Mouse (Mus musculus) stomach, embryonic 16.5 days (tissue): ENCODE data around the gene Txnrd2. TPM values are rescaled to one million over a fixed set of nuclear protein-coding genes. Genes with fewer than 3 reads are reported as not detected.

ENCODE experiments used
- ATAC-seq: fragments of 200-750 bp; cut with Nextera tagmentation; 2 replicates; pipeline ENCODE4 v1.8.0; 2017; ENCODE audit warnings: moderate number of reproducible peaks, moderate TSS enrichment; ENCODE audit not compliant: insufficient read depth, low FRiP score
- H3K27ac ChIP-seq: fragments of 300-500 bp; sonication (generic); 2 replicates; pipeline ENCODE4 v1.5.1; 2014; ENCODE audit warnings: low read length
- H3K27me3 ChIP-seq: fragments of 300-500 bp; sonication (generic); 2 replicates; pipeline ENCODE4 v1.6.1; 2014; ENCODE audit warnings: low read length, control low read depth, mixed read lengths; ENCODE audit not compliant: control insufficient read depth, insufficient read depth
- H3K36me3 ChIP-seq: fragments of 300-500 bp; sonication (generic); 2 replicates; pipeline ENCODE4 v1.6.1; 2014; ENCODE audit warnings: low read length; ENCODE audit not compliant: control insufficient read depth, insufficient read depth
- H3K4me1 ChIP-seq: fragments of 300-500 bp; sonication (generic); 2 replicates; pipeline ENCODE4 v1.6.1; 2014; ENCODE audit warnings: low read length, control low read depth, mixed read lengths; ENCODE audit not compliant: control insufficient read depth, insufficient read depth
- H3K4me2 ChIP-seq: fragments of 300-500 bp; sonication (generic); 2 replicates; pipeline ENCODE4 v1.6.1; 2014; ENCODE audit warnings: low read depth, low read length, mixed read lengths
- H3K4me3 ChIP-seq: fragments of 300-500 bp; sonication (generic); replicated peaks from 2 replicates; pipeline ENCODE4 v1.5.1; 2014; ENCODE audit warnings: mild to moderate bottlenecking, low read length
- H3K9ac ChIP-seq: fragments of 300-500 bp; sonication (generic); 2 replicates; pipeline ENCODE4 v1.6.1; 2014; ENCODE audit warnings: low read length
- H3K9me3 ChIP-seq: fragments of 300-500 bp; sonication (generic); replicated peaks from 2 replicates; pipeline ENCODE4 v1.6.1; 2016; ENCODE audit warnings: low read length, control low read depth; ENCODE audit not compliant: control insufficient read depth
- WGBS: fragments of 180-500 bp; shearing (Covaris S2); extraction: QIAGEN DNeasy Blood & Tissue Kit; methylation state at CpG from one replicate; pipeline ENCODE4 v1.1.7; 2014; 5-methylcytosine and 5-hydroxymethylcytosine counted together
- polyA plus RNA-seq: library from polyadenylated mRNA; unstranded; fragments of >200 nt; fragmentation: Nextera tagmentation; extraction: Ambion mirVana; gene quantifications from 2 replicates; pipeline ENCODE4 v1.2.1, GENCODE M21; 2015

The Txnrd2 gene
- polyA plus RNA-seq, 1 experiment from 2014 or later: 23.7 TPM

DNA sequence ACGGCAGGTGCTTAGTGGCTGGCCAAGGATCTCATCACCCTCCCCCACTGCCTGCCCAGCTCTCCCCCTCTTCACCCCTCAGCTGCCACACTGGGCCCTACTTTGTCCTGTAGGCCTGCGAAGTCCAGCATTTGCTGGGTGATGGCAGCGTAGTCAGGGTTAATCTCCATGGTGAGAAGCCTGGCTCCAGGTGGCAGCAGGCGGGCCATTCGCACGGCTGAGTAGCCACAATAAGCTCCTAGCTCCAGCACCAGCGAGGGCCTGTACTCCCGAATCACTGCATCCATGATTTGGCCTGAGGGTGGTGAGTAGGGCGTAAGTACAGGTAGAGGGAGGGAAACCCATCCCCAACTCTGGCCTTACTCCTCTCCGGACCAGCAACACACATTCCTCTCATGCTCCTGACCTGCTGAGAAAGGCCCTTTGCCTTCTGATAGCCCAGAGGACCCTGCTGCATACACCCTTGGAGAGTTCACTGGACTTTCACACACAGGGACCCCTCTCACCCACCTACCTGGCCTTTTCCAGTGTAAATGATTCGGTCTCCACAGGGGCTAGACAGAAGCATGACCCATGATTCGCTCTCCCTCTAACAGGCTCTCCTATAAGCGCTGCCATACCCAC, 15.0 kb upstream of the Txnrd2 start:
- H3K27me3 ChIP-seq: no peaks in the 10 kb centered on the region
- H3K27ac ChIP-seq: no peak overlapping the region
- H3K4me1 ChIP-seq: peaks cover 4% of the 10 kb centered on the region
- no peak overlapping the region for H3K4me3 ChIP-seq
- no peaks in the 10 kb centered on the region for H3K9me3 ChIP-seq
- 0 out of 2 replicates have a peak, but pooled peaks cover 11% of the 10 kb centered on the region for H3K36me3 ChIP-seq
- no peak overlapping the region for H3K9ac ChIP-seq
- no peak overlapping the region for H3K4me2 ChIP-seq
- 82% methylated on average over 13 of the region's 13 CpGs for WGBS
- no peak for ATAC-seq

DNA sequence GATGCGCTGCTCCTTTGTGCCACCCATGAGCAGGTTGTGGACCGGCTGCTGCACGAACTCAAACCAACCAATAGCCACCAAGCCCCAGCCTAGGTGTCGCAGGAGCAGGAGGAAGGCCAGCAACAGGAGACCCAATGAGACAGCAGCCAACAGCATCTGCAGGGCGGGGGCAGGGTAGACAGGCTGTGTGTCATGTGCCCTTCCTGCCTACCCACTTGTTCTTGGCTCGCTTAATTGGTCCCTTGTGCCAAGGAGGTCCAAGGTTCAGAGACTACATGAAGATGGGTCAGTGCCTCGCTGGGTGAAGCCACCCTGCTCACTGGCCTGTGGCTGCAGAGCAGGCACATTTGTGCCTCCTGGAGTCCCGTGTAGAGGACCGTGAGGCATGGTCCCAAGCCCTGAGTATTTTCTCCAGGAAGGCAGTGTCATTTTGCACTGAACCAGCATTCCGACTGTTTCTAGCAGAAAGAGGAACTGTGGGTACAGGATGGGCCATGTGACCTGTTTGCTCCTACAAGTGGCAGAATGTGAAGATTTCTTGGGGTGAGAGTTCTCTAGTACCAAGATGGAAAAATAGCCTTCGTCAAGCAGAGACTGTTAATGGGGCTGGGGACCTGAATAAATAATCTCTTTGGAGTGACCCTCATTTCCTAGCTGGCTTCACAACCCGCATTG, 14.2 kb upstream of the Txnrd2 start:
- Histone ChIP-seq H3K4me2 (no peak overlapping the region), H3K27me3 (no peaks in the 10 kb centered on the region), H3K9me3 (no peaks in the 10 kb centered on the region), H3K36me3 (0 out of 2 replicates have a peak, but pooled peaks cover 11% of the 10 kb centered on the region), H3K4me3 (no peak overlapping the region), H3K4me1 (peaks cover 12% of the 10 kb centered on the region), H3K27ac (no peak overlapping the region), H3K9ac (no peak overlapping the region)
- WGBS: 82% methylated on average over 12 of the region's 12 CpGs
- no peak for ATAC-seq

DNA sequence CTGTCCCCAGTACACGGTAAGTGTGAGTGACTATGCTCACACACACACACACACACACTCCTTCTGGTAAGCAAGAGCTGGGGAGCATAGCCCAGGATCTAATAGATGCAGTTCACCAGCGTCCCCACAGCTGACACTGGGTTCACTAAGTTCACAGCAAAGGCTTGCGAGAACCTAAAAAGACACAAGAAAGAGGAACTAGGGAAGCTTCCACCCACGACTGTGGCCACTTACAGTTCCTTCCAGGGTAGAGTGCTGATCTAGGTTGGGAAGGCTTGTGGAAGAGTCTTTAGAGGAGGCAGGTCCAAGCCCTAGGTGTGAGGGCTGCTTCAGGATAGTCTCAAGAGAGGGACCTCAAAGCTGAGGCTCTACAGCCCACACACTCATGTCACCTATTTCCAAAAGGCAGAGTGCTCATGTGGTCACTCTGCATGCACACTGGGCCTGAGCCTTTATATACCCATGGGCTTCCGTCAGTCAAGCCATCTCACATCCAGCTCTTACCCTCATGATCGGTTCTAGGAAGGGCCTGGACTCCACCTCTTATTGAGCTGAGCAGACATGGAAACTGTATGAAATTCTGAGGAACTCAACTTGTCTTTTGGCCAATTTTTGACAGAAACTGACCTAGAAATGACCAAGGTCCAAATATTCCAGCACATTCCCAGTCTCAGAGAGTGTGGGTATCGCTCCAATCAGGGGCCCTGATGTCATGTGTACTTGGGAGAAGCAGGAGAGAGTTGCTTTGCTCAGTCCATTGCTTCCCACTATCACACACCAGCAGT, 13.0 kb upstream of the Txnrd2 start:
- H3K9me3 ChIP-seq: no peaks in the 10 kb centered on the region
- 83% methylated on average over 7 of the region's 7 CpGs for WGBS
- H3K36me3 ChIP-seq: 0 out of 2 replicates have a peak, but pooled peaks cover 11% of the 10 kb centered on the region
- no peak overlapping the region for H3K4me2 ChIP-seq
- H3K4me1 ChIP-seq: peaks cover 13% of the 10 kb centered on the region
- H3K27me3 ChIP-seq: no peaks in the 10 kb centered on the region
- no peak for ATAC-seq
- H3K4me3 ChIP-seq: no peak overlapping the region
- no peak overlapping the region for H3K27ac ChIP-seq
- H3K9ac ChIP-seq: no peak overlapping the region

DNA sequence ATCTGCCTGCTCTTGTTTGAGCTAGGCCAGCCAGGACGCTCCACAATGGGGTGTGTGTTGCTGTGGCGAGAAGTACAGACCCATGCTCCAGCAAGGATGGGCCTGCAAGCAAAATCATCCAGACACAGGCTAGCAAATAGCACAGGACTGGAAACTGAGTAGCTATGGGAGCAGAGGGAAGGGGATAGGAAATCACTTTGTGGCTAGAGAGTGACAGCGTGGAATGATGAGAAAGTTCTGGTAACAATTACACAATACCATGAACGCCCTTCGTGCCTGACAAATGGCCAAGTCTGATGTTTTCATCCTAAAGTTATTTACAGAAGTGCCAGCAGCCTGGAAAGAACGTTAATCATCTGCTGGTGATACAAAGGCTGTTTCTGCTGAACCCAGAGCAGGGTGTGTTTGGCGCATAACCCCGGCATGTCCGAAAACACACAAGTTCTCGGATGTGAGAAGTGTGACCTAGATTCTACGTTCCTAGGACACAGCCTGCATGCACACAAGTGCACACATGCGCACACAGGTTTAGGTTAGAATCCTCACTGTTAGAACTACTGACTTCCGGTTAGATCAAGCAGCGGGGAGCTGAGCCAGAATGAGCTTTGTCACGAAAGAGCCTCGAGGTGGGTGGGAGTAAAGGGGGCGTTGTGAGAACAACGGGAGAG, 10.0 kb upstream of the Txnrd2 start:
- Histone ChIP-seq H3K4me2 (peak overlapping the region; percentile 27; the same call in 1 of the 2 replicates), H3K27ac (peak overlapping the region; percentile 86), H3K9ac (peak overlapping the region; percentile 54; the same call in 1 of the 2 replicates), H3K36me3 (0 out of 2 replicates have a peak, but pooled peaks cover 11% of the 10 kb centered on the region), H3K9me3 (no peaks in the 10 kb centered on the region), H3K27me3 (no peaks in the 10 kb centered on the region), H3K4me3 (no peak overlapping the region), H3K4me1 (peaks cover 15% of the 10 kb centered on the region)
- 29% methylated on average over 18 of the region's 18 CpGs for WGBS
- ATAC-seq: peak; percentile 67

DNA sequence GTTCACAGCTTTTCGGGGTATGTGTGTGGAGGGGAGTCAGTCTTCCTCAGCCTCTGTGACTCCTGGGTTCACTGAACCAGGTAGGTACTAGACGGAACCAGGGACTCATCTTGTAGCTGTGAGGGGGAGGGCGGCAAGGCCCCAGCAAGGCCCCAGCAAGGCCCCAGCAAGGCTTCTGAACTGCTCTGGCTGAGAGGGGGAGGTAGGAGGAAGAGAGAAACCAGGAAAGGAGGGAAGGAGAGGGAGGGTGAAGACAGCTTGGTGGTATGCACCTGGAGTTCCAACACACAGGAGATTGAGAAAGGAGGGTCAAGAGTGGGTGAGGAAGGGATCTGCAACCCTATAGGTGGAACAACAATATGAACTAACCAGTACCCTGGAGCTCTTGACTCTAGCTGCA, 9.3 kb upstream of the Txnrd2 start:
- Histone ChIP-seq H3K9me3 (no peaks in the 10 kb centered on the region), H3K27me3 (no peaks in the 10 kb centered on the region), H3K9ac (peak overlapping the region; percentile 54; the same call in 1 of the 2 replicates), H3K27ac (peak overlapping the region; percentile 86), H3K4me3 (no peak overlapping the region), H3K4me2 (peak overlapping the region; percentile 27; the same call in 1 of the 2 replicates), H3K36me3 (0 out of 2 replicates have a peak, but pooled peaks cover 11% of the 10 kb centered on the region), H3K4me1 (peaks cover 15% of the 10 kb centered on the region)
- 57% methylated on average over 3 of the region's 3 CpGs for WGBS
- no peak for ATAC-seq

DNA sequence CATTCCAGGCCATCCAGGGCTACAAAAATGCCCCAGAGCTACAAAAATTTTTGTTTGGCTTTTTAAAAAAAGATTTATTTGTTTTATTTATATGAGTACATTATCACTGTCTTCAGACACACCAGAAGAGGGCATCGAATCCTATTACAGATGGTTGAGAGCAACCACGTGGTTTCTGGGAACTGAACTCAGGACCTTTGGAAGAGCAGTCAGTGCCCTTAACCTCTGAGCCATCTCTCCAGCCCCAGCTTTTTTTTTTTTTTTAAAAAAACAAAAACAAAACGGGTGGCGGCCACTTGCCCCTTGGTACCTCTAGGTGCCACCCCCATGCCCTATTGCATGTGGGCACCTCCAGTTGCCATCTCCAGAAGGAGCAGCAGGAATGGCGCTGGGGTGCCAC, 8.7 kb upstream of the Txnrd2 start:
- 89% methylated on average over 5 of the region's 5 CpGs for WGBS
- ATAC-seq: no peak
- Histone ChIP-seq H3K4me1 (peaks cover 15% of the 10 kb centered on the region), H3K27me3 (no peaks in the 10 kb centered on the region), H3K9ac (no peak overlapping the region), H3K9me3 (no peaks in the 10 kb centered on the region), H3K4me3 (no peak overlapping the region), H3K36me3 (0 out of 2 replicates have a peak, but pooled peaks cover 8% of the 10 kb centered on the region), H3K27ac (no peak overlapping the region), H3K4me2 (no peak overlapping the region)

DNA sequence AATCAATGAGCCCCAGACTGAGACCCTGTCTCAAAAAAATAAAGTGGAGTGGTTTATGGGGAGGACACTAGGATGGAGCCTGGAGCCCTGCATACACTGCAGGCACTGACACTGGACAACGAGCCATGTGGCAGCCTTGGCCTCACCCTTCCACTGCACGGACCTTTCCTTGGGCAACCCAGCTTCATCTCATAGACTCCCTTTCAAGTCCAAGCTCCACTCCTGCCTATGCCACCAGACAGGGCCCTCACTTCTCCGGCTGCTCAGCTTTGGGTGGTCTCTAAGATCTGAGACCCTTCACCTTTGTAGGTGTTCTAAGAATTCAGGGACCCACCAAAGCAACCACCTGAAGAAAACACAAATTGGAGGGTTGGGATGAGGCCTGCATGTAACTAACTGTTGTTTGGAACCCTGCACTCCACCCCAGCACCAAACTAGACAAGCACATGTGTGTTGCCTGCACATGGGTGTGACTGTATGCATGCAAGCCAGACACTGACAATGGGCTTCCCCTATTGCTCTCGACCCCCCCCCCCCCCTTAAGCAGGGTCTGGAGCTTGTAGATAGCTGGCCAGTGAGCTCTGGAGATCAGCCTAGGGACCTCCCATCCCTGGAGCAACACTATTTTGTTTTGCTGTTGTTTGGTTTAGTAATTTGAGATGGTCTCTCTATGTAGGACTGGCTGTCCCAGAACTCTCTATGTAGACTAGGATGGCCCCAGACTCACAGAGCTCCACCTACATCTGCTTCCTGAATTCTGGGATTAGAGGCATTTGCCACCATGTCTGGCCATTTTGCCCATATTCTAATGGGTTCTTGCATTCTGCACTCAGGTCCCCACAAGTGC, 7.2 kb upstream of the Txnrd2 start:
- Histone ChIP-seq H3K4me2 (no peak overlapping the region), H3K9me3 (no peaks in the 10 kb centered on the region), H3K4me3 (no peak overlapping the region), H3K36me3 (no peaks in the 10 kb centered on the region; the same call in 1 of the 2 replicates), H3K4me1 (peaks cover 17% of the 10 kb centered on the region), H3K9ac (no peak overlapping the region), H3K27ac (no peak overlapping the region), H3K27me3 (no peaks in the 10 kb centered on the region)
- no peak for ATAC-seq
- WGBS: 90% methylated on average over 4 of the region's 4 CpGs

DNA sequence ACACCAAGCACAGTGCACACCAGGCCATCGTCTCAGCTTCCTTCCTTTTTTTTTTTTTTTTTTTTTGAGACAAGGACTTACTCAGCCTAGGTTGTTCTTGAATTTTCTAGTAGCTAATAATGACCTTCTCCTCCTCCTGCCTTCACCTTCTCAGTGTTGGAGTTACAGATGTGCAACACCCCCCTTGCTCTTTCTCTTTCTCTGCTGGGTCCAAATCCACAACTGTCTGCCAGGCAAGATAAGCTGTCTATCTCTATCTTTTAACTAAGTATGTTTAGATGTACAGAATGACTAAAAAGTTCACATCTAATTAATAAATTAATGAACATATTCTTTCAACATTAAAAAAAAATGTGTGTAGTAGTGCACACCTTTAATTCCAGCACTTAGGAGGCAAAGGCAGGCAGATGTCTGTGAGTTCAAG, 6.6 kb upstream of the Txnrd2 start:
- H3K36me3 ChIP-seq: no peaks in the 10 kb centered on the region; the same call in 1 of the 2 replicates
- no peak overlapping the region for H3K27ac ChIP-seq
- peaks cover 24% of the 10 kb centered on the region for H3K4me1 ChIP-seq
- no peak overlapping the region for H3K4me3 ChIP-seq
- WGBS: 69% methylated on average over 1 of the region's 1 CpGs
- H3K9me3 ChIP-seq: no peaks in the 10 kb centered on the region
- no peak overlapping the region for H3K9ac ChIP-seq
- no peak overlapping the region for H3K4me2 ChIP-seq
- ATAC-seq: no peak
- H3K27me3 ChIP-seq: no peaks in the 10 kb centered on the region
